Mouse (Mus musculus): ENCODE measurements around the gene Pdzd2. TPM values are rescaled to one million over a fixed set of nuclear protein-coding genes. Genes with fewer than 3 reads are reported as not detected.

Gene Pdzd2
- polyA plus RNA-seq, 1 experiment from 2014 or later, result 29.0 TPM

GRCm38 (mm10) chr15:12360519-12361212 lies 379.1 kb downstream of the Pdzd2 start:
- Histone ChIP-seq H3K27me3 (ENCODE audit: insufficient read depth, low read length) (no peaks in the 10 kb centered on the region), H3K9me3 (ENCODE audit: low read length) (no peaks in the 10 kb centered on the region), H3K4me2 (replicated peaks; ENCODE audit: low read depth, low read length) (no peak overlapping the region), H3K4me1 (ENCODE audit: insufficient read depth, low read length) (no peaks in the 10 kb centered on the region), H3K36me3 (ENCODE audit: insufficient read depth, low read length) (peaks cover 34% of the 10 kb centered on the region), H3K9ac (replicated peaks; ENCODE audit: low read length) (no peak overlapping the region), H3K4me3 (ENCODE audit: low read length) (no peak overlapping the region), H3K27ac (ENCODE audit: low read length) (no peak overlapping the region)
- 80% methylated on average over 19 of the region's 19 CpGs for WGBS
- no peak for ATAC-seq (ENCODE audit: low FRiP score, low TSS enrichment)

- no peak overlapping the region for H3K27ac ChIP-seq (ENCODE audit: low read length)
- H3K4me1 ChIP-seq (ENCODE audit: insufficient read depth, low read length), result no peaks in the 10 kb centered on the region
- peaks cover 49% of the 10 kb centered on the region for H3K36me3 ChIP-seq (ENCODE audit: insufficient read depth, low read length)
- no peaks in the 10 kb centered on the region for H3K27me3 ChIP-seq (ENCODE audit: insufficient read depth, low read length)
- H3K9me3 ChIP-seq (ENCODE audit: low read length), result no peaks in the 10 kb centered on the region
- H3K4me2 ChIP-seq (replicated peaks; ENCODE audit: low read depth, low read length), result no peak overlapping the region
- ATAC-seq (ENCODE audit: low FRiP score, low TSS enrichment), result no peak
- no peak overlapping the region for H3K9ac ChIP-seq (replicated peaks; ENCODE audit: low read length)
- 94% methylated on average over 5 of the region's 5 CpGs for WGBS
- no peak overlapping the region for H3K4me3 ChIP-seq (ENCODE audit: low read length)
These were observed 381.3 kb downstream of the Pdzd2 start for GRCm38 (mm10) chr15:12358384-12358783.

GRCm38 (mm10) chr15:12357459-12357858 lies 382.3 kb downstream of the Pdzd2 start:
- no peak for ATAC-seq (ENCODE audit: low FRiP score, low TSS enrichment)
- Histone ChIP-seq H3K36me3 (ENCODE audit: insufficient read depth, low read length) (peaks cover 49% of the 10 kb centered on the region), H3K9me3 (ENCODE audit: low read length) (no peaks in the 10 kb centered on the region), H3K27ac (ENCODE audit: low read length) (no peak overlapping the region), H3K27me3 (ENCODE audit: insufficient read depth, low read length) (no peaks in the 10 kb centered on the region), H3K4me2 (replicated peaks; ENCODE audit: low read depth, low read length) (no peak overlapping the region), H3K4me1 (ENCODE audit: insufficient read depth, low read length) (no peaks in the 10 kb centered on the region), H3K4me3 (ENCODE audit: low read length) (no peak overlapping the region), H3K9ac (replicated peaks; ENCODE audit: low read length) (no peak overlapping the region)

GRCm38 (mm10) chr15:12355907-12356306 lies 383.8 kb downstream of the Pdzd2 start:
- H3K4me2 ChIP-seq (replicated peaks; ENCODE audit: low read depth, low read length), result no peak overlapping the region
- H3K36me3 ChIP-seq (ENCODE audit: insufficient read depth, low read length), result peaks cover 49% of the 10 kb centered on the region
- H3K9ac ChIP-seq (replicated peaks; ENCODE audit: low read length), result no peak overlapping the region
- H3K27ac ChIP-seq (ENCODE audit: low read length), result no peak overlapping the region
- no peak for ATAC-seq (ENCODE audit: low FRiP score, low TSS enrichment)
- no peaks in the 10 kb centered on the region for H3K9me3 ChIP-seq (ENCODE audit: low read length)
- H3K4me1 ChIP-seq (ENCODE audit: insufficient read depth, low read length), result no peaks in the 10 kb centered on the region
- 78% methylated on average over 7 of the region's 7 CpGs for WGBS
- H3K27me3 ChIP-seq (ENCODE audit: insufficient read depth, low read length), result no peaks in the 10 kb centered on the region
- H3K4me3 ChIP-seq (ENCODE audit: low read length), result no peak overlapping the region

- Histone ChIP-seq H3K4me3 (ENCODE audit: low read length) (no peak overlapping the region), H3K27me3 (ENCODE audit: insufficient read depth, low read length) (no peaks in the 10 kb centered on the region), H3K4me2 (replicated peaks; ENCODE audit: low read depth, low read length) (no peak overlapping the region), H3K4me1 (ENCODE audit: insufficient read depth, low read length) (no peaks in the 10 kb centered on the region), H3K9me3 (ENCODE audit: low read length) (no peaks in the 10 kb centered on the region), H3K9ac (replicated peaks; ENCODE audit: low read length) (no peak overlapping the region), H3K36me3 (ENCODE audit: insufficient read depth, low read length) (peaks cover 45% of the 10 kb centered on the region), H3K27ac (ENCODE audit: low read length) (no peak overlapping the region)
- no peak for ATAC-seq (ENCODE audit: low FRiP score, low TSS enrichment)
- WGBS, result 93% methylated on average over 6 of the region's 6 CpGs
These were observed 384.5 kb downstream of the Pdzd2 start for GRCm38 (mm10) chr15:12355261-12355660.

- WGBS, result 95% methylated on average over 2 of the region's 2 CpGs
- no peaks in the 10 kb centered on the region for H3K9me3 ChIP-seq (ENCODE audit: low read length)
- no peak for ATAC-seq (ENCODE audit: low FRiP score, low TSS enrichment)
- H3K4me2 ChIP-seq (replicated peaks; ENCODE audit: low read depth, low read length), result no peak overlapping the region
- H3K4me3 ChIP-seq (ENCODE audit: low read length), result no peak overlapping the region
- peaks cover 51% of the 10 kb centered on the region for H3K36me3 ChIP-seq (ENCODE audit: insufficient read depth, low read length)
- H3K4me1 ChIP-seq (ENCODE audit: insufficient read depth, low read length), result no peaks in the 10 kb centered on the region
- H3K27ac ChIP-seq (ENCODE audit: low read length), result no peak overlapping the region
- no peak overlapping the region for H3K9ac ChIP-seq (replicated peaks; ENCODE audit: low read length)
- H3K27me3 ChIP-seq (ENCODE audit: insufficient read depth, low read length), result no peaks in the 10 kb centered on the region
These were observed 385.4 kb downstream of the Pdzd2 start for GRCm38 (mm10) chr15:12354281-12354810.

GRCm38 (mm10) chr15:12351470-12351869 lies 388.3 kb downstream of the Pdzd2 start:
- H3K4me3 ChIP-seq (ENCODE audit: low read length), result no peak overlapping the region
- no peak overlapping the region for H3K4me2 ChIP-seq (replicated peaks; ENCODE audit: low read depth, low read length)
- H3K9me3 ChIP-seq (ENCODE audit: low read length), result no peaks in the 10 kb centered on the region
- no peaks in the 10 kb centered on the region for H3K27me3 ChIP-seq (ENCODE audit: insufficient read depth, low read length)
- H3K27ac ChIP-seq (ENCODE audit: low read length), result no peak overlapping the region
- peaks cover 38% of the 10 kb centered on the region for H3K36me3 ChIP-seq (ENCODE audit: insufficient read depth, low read length)
- H3K4me1 ChIP-seq (ENCODE audit: insufficient read depth, low read length), result no peaks in the 10 kb centered on the region
- no peak for ATAC-seq (ENCODE audit: low FRiP score, low TSS enrichment)
- WGBS, result 97% methylated on average over 7 of the region's 7 CpGs
- H3K9ac ChIP-seq (replicated peaks; ENCODE audit: low read length), result no peak overlapping the region

GRCm38 (mm10) chr15:12349840-12350239 lies 389.9 kb downstream of the Pdzd2 start:
- Histone ChIP-seq H3K36me3 (ENCODE audit: insufficient read depth, low read length) (peaks cover 30% of the 10 kb centered on the region), H3K27me3 (ENCODE audit: insufficient read depth, low read length) (no peaks in the 10 kb centered on the region), H3K4me1 (ENCODE audit: insufficient read depth, low read length) (no peaks in the 10 kb centered on the region), H3K9me3 (ENCODE audit: low read length) (no peaks in the 10 kb centered on the region), H3K4me3 (ENCODE audit: low read length) (no peak overlapping the region), H3K9ac (replicated peaks; ENCODE audit: low read length) (no peak overlapping the region), H3K27ac (ENCODE audit: low read length) (no peak overlapping the region), H3K4me2 (replicated peaks; ENCODE audit: low read depth, low read length) (no peak overlapping the region)
- no peak for ATAC-seq (ENCODE audit: low FRiP score, low TSS enrichment)
- 88% methylated on average over 5 of the region's 5 CpGs for WGBS

- H3K4me2 ChIP-seq (replicated peaks; ENCODE audit: low read depth, low read length), result no peak overlapping the region
- H3K4me3 ChIP-seq (ENCODE audit: low read length), result no peak overlapping the region
- no peaks in the 10 kb centered on the region for H3K4me1 ChIP-seq (ENCODE audit: insufficient read depth, low read length)
- no peaks in the 10 kb centered on the region for H3K27me3 ChIP-seq (ENCODE audit: insufficient read depth, low read length)
- H3K36me3 ChIP-seq (ENCODE audit: insufficient read depth, low read length), result peaks cover 25% of the 10 kb centered on the region
- no peak for ATAC-seq (ENCODE audit: low FRiP score, low TSS enrichment)
- H3K9me3 ChIP-seq (ENCODE audit: low read length), result no peaks in the 10 kb centered on the region
- no peak overlapping the region for H3K27ac ChIP-seq (ENCODE audit: low read length)
- 70% methylated on average over 3 of the region's 3 CpGs for whole genome bisulfite sequencing
- no peak overlapping the region for H3K9ac ChIP-seq (replicated peaks; ENCODE audit: low read length)
These were observed 390.8 kb downstream of the Pdzd2 start for GRCm38 (mm10) chr15:12348950-12349349.

GRCm38 (mm10) chr15:12346916-12347315 lies 392.8 kb downstream of the Pdzd2 start:
- no peak overlapping the region for H3K9ac ChIP-seq (replicated peaks; ENCODE audit: low read length)
- no peaks in the 10 kb centered on the region for H3K27me3 ChIP-seq (ENCODE audit: insufficient read depth, low read length)
- no peak for ATAC-seq (ENCODE audit: low FRiP score, low TSS enrichment)
- no peak overlapping the region for H3K27ac ChIP-seq (ENCODE audit: low read length)
- no peaks in the 10 kb centered on the region for H3K9me3 ChIP-seq (ENCODE audit: low read length)
- H3K4me1 ChIP-seq (ENCODE audit: insufficient read depth, low read length), result no peaks in the 10 kb centered on the region
- WGBS, result 93% methylated on average over 3 of the region's 3 CpGs
- H3K4me2 ChIP-seq (replicated peaks; ENCODE audit: low read depth, low read length), result no peak overlapping the region
- H3K4me3 ChIP-seq (ENCODE audit: low read length), result no peak overlapping the region
- peaks cover 25% of the 10 kb centered on the region for H3K36me3 ChIP-seq (ENCODE audit: insufficient read depth, low read length)

All from kidney, embryonic 16.5 days (tissue).